Mouse (Mus musculus) spleen, postnatal 14 days (tissue): ENCODE measurements around the gene Phf1.
"Not testable (repeated sequence)": the region's sequence is repeated elsewhere in the genome, so short reads cannot be mapped to it uniquely, and the experiment has no call there.

Experiments used
- DNase-seq, 2 experiments: peaks; one replicate each; pipeline ENCODE4 v3.0.0; 2021 to 2022; ENCODE audit warnings: low spot score in 2 of 2

Phf1 gene

DNA sequence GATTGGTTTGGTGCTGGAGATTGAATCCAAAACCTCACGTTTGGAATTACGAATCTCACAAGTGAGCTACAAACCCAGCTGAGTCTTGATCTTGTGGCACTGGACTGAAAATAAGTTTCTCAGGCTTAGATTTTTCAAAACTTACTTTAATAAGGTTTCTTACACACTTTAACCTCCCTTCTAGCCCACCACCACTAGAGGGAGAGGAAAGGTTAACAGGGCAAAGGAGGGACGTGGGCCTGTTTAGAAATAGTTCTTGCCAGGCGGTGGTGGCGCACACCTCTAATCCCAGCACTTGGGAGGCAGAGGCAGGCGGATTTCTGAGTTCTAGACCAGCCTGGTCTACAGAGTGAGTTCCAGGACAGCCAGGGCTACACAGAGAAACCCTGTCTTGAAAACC is 44.5 kb downstream of the Phf1 start:
- DNase-seq, result not testable (repeated sequence)

GRCm38 (mm10) chr17:26979426-26979825 is 46.6 kb downstream of the Phf1 start:
- peak in 1 of 2 experiments; percentile 46 for DNase-seq

GRCm38 (mm10) chr17:26981050-26981449 is 48.2 kb downstream of the Phf1 start:
- no peak for DNase-seq

DNA sequence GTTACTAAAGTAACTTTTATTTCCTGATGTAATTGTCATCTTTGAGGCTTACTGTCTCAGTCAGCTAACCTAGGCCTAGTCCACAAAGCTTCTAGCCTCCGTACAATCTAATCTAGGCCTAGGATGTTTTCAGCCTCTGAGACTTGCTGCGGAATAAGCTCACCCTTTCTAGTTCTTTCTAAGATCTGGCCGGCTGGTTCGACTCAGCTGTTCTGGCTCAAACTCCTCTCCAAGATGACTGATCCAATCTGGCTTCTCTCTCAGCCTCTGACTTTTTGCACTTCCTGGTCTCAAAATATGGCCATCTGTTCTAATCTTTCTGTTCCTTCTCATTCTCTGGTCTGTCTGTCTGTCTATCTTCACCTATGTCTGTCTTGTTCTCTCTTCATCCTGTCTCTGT is 50.5 kb downstream of the Phf1 start:
- DNase-seq, result no peak

DNA sequence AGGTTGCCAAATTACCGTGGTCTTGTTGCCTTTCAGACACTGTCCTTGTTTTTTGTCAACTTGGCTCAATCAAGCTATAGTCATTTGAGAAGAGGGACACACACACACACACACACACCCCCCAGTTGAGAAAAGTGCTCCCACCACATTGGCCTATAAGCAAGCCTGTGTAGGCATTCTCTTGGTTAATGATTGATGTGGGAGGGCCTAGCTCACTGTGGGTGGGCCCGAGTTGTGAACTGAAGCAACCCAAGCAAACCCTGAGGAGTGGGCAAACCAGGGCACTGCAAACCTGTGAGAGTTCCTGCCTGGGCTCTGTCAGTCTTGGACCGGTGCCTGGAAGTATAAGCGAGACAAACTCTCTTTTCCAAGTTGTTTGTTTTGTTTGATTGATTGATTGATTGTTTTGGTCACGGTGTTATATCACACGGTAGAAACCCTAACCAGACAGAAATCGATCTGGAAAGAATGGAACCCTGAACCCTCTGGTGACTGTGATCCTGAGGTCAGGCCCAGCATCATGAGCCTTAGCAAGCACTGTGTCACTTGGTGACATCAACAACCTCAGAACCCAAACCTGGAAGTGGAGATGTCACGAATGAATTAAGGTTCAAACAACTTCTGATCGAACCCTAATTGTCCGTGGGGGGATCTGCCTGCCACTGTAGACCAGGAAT is 52.8 kb downstream of the Phf1 start:
- DNase-seq, result no peak
